Mouse (Mus musculus): ENCODE results near the gene Hmgcs2. TPM values are rescaled to one million over a fixed set of nuclear protein-coding genes. Genes with fewer than 3 reads are reported as not detected.

Gene Hmgcs2
- polyA plus RNA-seq, 1 experiment from 2014 or later = 26.8 TPM

GRCm38 (mm10) chr3:98249378-98249777 is 30.9 kb upstream of the Hmgcs2 start:
- Histone ChIP-seq H3K27ac (no peak overlapping the region), H3K4me2 (replicated peaks) (no peak overlapping the region), H3K4me3 (replicated peaks; ENCODE audit: low read length) (no peak overlapping the region), H3K9me3 (ENCODE audit: control insufficient read depth, low read length) (no peaks in the 10 kb centered on the region), H3K4me1 (replicated peaks; ENCODE audit: control insufficient read depth, insufficient read depth, low read length) (0 out of 2 replicates have a peak, but pooled peaks cover 7% of the 10 kb centered on the region), H3K36me3 (replicated peaks; ENCODE audit: control insufficient read depth, insufficient read depth) (no peaks in the 10 kb centered on the region), H3K27me3 (ENCODE audit: control insufficient read depth, insufficient read depth, low read length) (no peaks in the 10 kb centered on the region), H3K9ac (no peak overlapping the region)
- ATAC-seq (ENCODE audit: low FRiP score) = no peak
- no peak for DNase-seq (ENCODE audit: low spot score)
- WGBS = 94% methylated on average over 2 of the region's 2 CpGs

- H3K9me3 ChIP-seq (ENCODE audit: control insufficient read depth, low read length) = no peaks in the 10 kb centered on the region
- 89% methylated on average over 11 of the region's 11 CpGs for WGBS
- no peak overlapping the region for H3K9ac ChIP-seq
- H3K36me3 ChIP-seq (replicated peaks; ENCODE audit: control insufficient read depth, insufficient read depth) = no peaks in the 10 kb centered on the region
- no peak for DNase-seq (ENCODE audit: low spot score)
- no peaks in the 10 kb centered on the region for H3K27me3 ChIP-seq (ENCODE audit: control insufficient read depth, insufficient read depth, low read length)
- no peak overlapping the region for H3K27ac ChIP-seq
- 0 out of 2 replicates have a peak, but pooled peaks cover 7% of the 10 kb centered on the region for H3K4me1 ChIP-seq (replicated peaks; ENCODE audit: control insufficient read depth, insufficient read depth, low read length)
- H3K4me2 ChIP-seq (replicated peaks) = no peak overlapping the region
- no peak for ATAC-seq (ENCODE audit: low FRiP score)
- no peak overlapping the region for H3K4me3 ChIP-seq (replicated peaks; ENCODE audit: low read length)
Measured at GRCm38 (mm10) chr3:98249833-98250448, 30.3 kb upstream of the Hmgcs2 start.

- no peaks in the 10 kb centered on the region for H3K9me3 ChIP-seq (ENCODE audit: control insufficient read depth, low read length)
- no peak overlapping the region for H3K4me2 ChIP-seq (replicated peaks)
- H3K36me3 ChIP-seq (replicated peaks; ENCODE audit: control insufficient read depth, insufficient read depth) = no peaks in the 10 kb centered on the region
- no peak overlapping the region for H3K27ac ChIP-seq
- H3K27me3 ChIP-seq (ENCODE audit: control insufficient read depth, insufficient read depth, low read length) = no peaks in the 10 kb centered on the region
- 94% methylated on average over 2 of the region's 3 CpGs for WGBS
- no peaks in the 10 kb centered on the region for H3K4me1 ChIP-seq (replicated peaks; ENCODE audit: control insufficient read depth, insufficient read depth, low read length)
- no peak overlapping the region for H3K4me3 ChIP-seq (replicated peaks; ENCODE audit: low read length)
- no peak for DNase-seq (ENCODE audit: low spot score)
- H3K9ac ChIP-seq = no peak overlapping the region
- ATAC-seq (ENCODE audit: low FRiP score) = no peak
Measured at GRCm38 (mm10) chr3:98254059-98254458, 26.2 kb upstream of the Hmgcs2 start.

- no peak for ATAC-seq (ENCODE audit: low FRiP score)
- Histone ChIP-seq H3K4me2 (replicated peaks) (no peak overlapping the region), H3K36me3 (replicated peaks; ENCODE audit: control insufficient read depth, insufficient read depth) (no peaks in the 10 kb centered on the region), H3K27ac (no peak overlapping the region), H3K9ac (no peak overlapping the region), H3K27me3 (ENCODE audit: control insufficient read depth, insufficient read depth, low read length) (no peaks in the 10 kb centered on the region), H3K4me3 (replicated peaks; ENCODE audit: low read length) (no peak overlapping the region), H3K4me1 (replicated peaks; ENCODE audit: control insufficient read depth, insufficient read depth, low read length) (no peaks in the 10 kb centered on the region), H3K9me3 (ENCODE audit: control insufficient read depth, low read length) (no peaks in the 10 kb centered on the region)
- 91% methylated on average over 8 of the region's 8 CpGs for WGBS
- DNase-seq (ENCODE audit: low spot score) = no peak
Measured at GRCm38 (mm10) chr3:98254656-98255583, 25.3 kb upstream of the Hmgcs2 start.

- WGBS = 93% methylated on average over 4 of the region's 4 CpGs
- no peaks in the 10 kb centered on the region for H3K36me3 ChIP-seq (replicated peaks; ENCODE audit: control insufficient read depth, insufficient read depth)
Measured at GRCm38 (mm10) chr3:98258723-98259122, 21.5 kb upstream of the Hmgcs2 start.

GRCm38 (mm10) chr3:98259271-98259751 is 20.9 kb upstream of the Hmgcs2 start:
- H3K27ac ChIP-seq = no peak overlapping the region
- no peak overlapping the region for H3K9ac ChIP-seq
- ATAC-seq (ENCODE audit: low FRiP score) (no peak), DNase-seq (ENCODE audit: low spot score) (no peak)
- H3K27me3 ChIP-seq (ENCODE audit: control insufficient read depth, insufficient read depth, low read length) = no peaks in the 10 kb centered on the region
- H3K4me2 ChIP-seq (replicated peaks) = no peak overlapping the region
- H3K4me1 ChIP-seq (replicated peaks; ENCODE audit: control insufficient read depth, insufficient read depth, low read length) = no peaks in the 10 kb centered on the region
- H3K36me3 ChIP-seq (replicated peaks; ENCODE audit: control insufficient read depth, insufficient read depth) = no peaks in the 10 kb centered on the region
- no peak overlapping the region for H3K4me3 ChIP-seq (replicated peaks; ENCODE audit: low read length)
- WGBS = 95% methylated on average over 5 of the region's 5 CpGs
- no peaks in the 10 kb centered on the region for H3K9me3 ChIP-seq (ENCODE audit: control insufficient read depth, low read length)

More at GRCm38 (mm10) chr3:98258723-98259122, 21.5 kb upstream of the Hmgcs2 start:
- Histone ChIP-seq H3K4me1 (replicated peaks; ENCODE audit: control insufficient read depth, insufficient read depth, low read length) (no peaks in the 10 kb centered on the region), H3K9me3 (ENCODE audit: control insufficient read depth, low read length) (no peaks in the 10 kb centered on the region), H3K27me3 (ENCODE audit: control insufficient read depth, insufficient read depth, low read length) (no peaks in the 10 kb centered on the region), H3K4me3 (replicated peaks; ENCODE audit: low read length) (no peak overlapping the region), H3K9ac (no peak overlapping the region), H3K27ac (no peak overlapping the region), H3K4me2 (replicated peaks) (no peak overlapping the region)
- DNase-seq (ENCODE audit: low spot score) = no peak
- no peak for ATAC-seq (ENCODE audit: low FRiP score)

GRCm38 (mm10) chr3:98260534-98260933 is 19.7 kb upstream of the Hmgcs2 start:
- no peaks in the 10 kb centered on the region for H3K4me1 ChIP-seq (replicated peaks; ENCODE audit: control insufficient read depth, insufficient read depth, low read length)
- no peak overlapping the region for H3K4me2 ChIP-seq (replicated peaks)
- 87% methylated on average over 3 of the region's 3 CpGs for WGBS
- DNase-seq (ENCODE audit: low spot score) (no peak), ATAC-seq (ENCODE audit: low FRiP score) (no peak)
- H3K27me3 ChIP-seq (ENCODE audit: control insufficient read depth, insufficient read depth, low read length) = no peaks in the 10 kb centered on the region
- H3K4me3 ChIP-seq (replicated peaks; ENCODE audit: low read length) = no peak overlapping the region
- H3K9me3 ChIP-seq (ENCODE audit: control insufficient read depth, low read length) = no peaks in the 10 kb centered on the region
- no peaks in the 10 kb centered on the region for H3K36me3 ChIP-seq (replicated peaks; ENCODE audit: control insufficient read depth, insufficient read depth)
- H3K27ac ChIP-seq = no peak overlapping the region
- no peak overlapping the region for H3K9ac ChIP-seq

GRCm38 (mm10) chr3:98261415-98261814 is 18.8 kb upstream of the Hmgcs2 start:
- Histone ChIP-seq H3K4me3 (replicated peaks; ENCODE audit: low read length) (no peak overlapping the region), H3K36me3 (replicated peaks; ENCODE audit: control insufficient read depth, insufficient read depth) (no peaks in the 10 kb centered on the region), H3K27me3 (ENCODE audit: control insufficient read depth, insufficient read depth, low read length) (no peaks in the 10 kb centered on the region), H3K4me2 (replicated peaks) (no peak overlapping the region), H3K9me3 (ENCODE audit: control insufficient read depth, low read length) (no peaks in the 10 kb centered on the region), H3K4me1 (replicated peaks; ENCODE audit: control insufficient read depth, insufficient read depth, low read length) (no peaks in the 10 kb centered on the region), H3K9ac (no peak overlapping the region), H3K27ac (no peak overlapping the region)
- no peak for ATAC-seq (ENCODE audit: low FRiP score)
- no peak for DNase-seq (ENCODE audit: low spot score)
- WGBS = 90% methylated on average over 4 of the region's 4 CpGs

- 97% methylated on average over 2 of the region's 2 CpGs for WGBS
- no peak overlapping the region for H3K9ac ChIP-seq
- no peak overlapping the region for H3K4me2 ChIP-seq (replicated peaks)
- no peaks in the 10 kb centered on the region for H3K9me3 ChIP-seq (ENCODE audit: control insufficient read depth, low read length)
- H3K27ac ChIP-seq = no peak overlapping the region
- DNase-seq (ENCODE audit: low spot score) (no peak), ATAC-seq (ENCODE audit: low FRiP score) (no peak)
- 0 out of 2 replicates have a peak, but pooled peaks cover under 1% of the 10 kb centered on the region for H3K4me1 ChIP-seq (replicated peaks; ENCODE audit: control insufficient read depth, insufficient read depth, low read length)
- no peaks in the 10 kb centered on the region for H3K27me3 ChIP-seq (ENCODE audit: control insufficient read depth, insufficient read depth, low read length)
- no peaks in the 10 kb centered on the region for H3K36me3 ChIP-seq (replicated peaks; ENCODE audit: control insufficient read depth, insufficient read depth)
- H3K4me3 ChIP-seq (replicated peaks; ENCODE audit: low read length) = no peak overlapping the region
Measured at GRCm38 (mm10) chr3:98262133-98262532, 18.1 kb upstream of the Hmgcs2 start.

Data from hindbrain, embryonic 14.5 days (tissue).